Mouse (Mus musculus) spleen, postnatal 36 days (tissue): ENCODE results near the gene Glrx2.

ENCODE experiments used
- DNase-seq, 2 experiments: peaks; one replicate each; pipeline ENCODE4 v3.0.0; 2022; ENCODE audit warnings: low spot score in 2 of 2, mixed read lengths in 1 of 2

Glrx2 gene

GRCm38 (mm10) chr1:143742186-143742585 is 26.0 kb downstream of the Glrx2 start:
- DNase-seq: no peak

- DNase-seq: no peak
Measured at GRCm38 (mm10) chr1:143745871-143746270, 29.7 kb downstream of the Glrx2 start.

- DNase-seq: no peak
Measured at GRCm38 (mm10) chr1:143762159-143762558, 46.0 kb downstream of the Glrx2 start.

GRCm38 (mm10) chr1:143764443-143764842 is 48.3 kb downstream of the Glrx2 start:
- no peak for DNase-seq

- no peak for DNase-seq
Measured at GRCm38 (mm10) chr1:143765801-143766200, 49.7 kb downstream of the Glrx2 start.

GRCm38 (mm10) chr1:143766238-143766637 is 50.1 kb downstream of the Glrx2 start:
- DNase-seq: no peak

GRCm38 (mm10) chr1:143770444-143771109 is 54.4 kb downstream of the Glrx2 start:
- DNase-seq: no peak

- DNase-seq: no peak
Measured at GRCm38 (mm10) chr1:143773082-143773481, 56.9 kb downstream of the Glrx2 start.

- DNase-seq: no peak
Measured at GRCm38 (mm10) chr1:143773909-143774308, 57.8 kb downstream of the Glrx2 start.

GRCm38 (mm10) chr1:143776446-143777411 is 60.6 kb downstream of the Glrx2 start, which contains the start of the genes Trove2 and Uchl5:
Gene Trove2, minus strand, starts transcription at chr1:143777068.
Gene Uchl5, plus strand, starts transcription at chr1:143777272.
- peak; percentile 98 for DNase-seq

- peak; percentile 14 to 39 for DNase-seq
Measured at GRCm38 (mm10) chr1:143777558-143778218, 61.5 kb downstream of the Glrx2 start.

GRCm38 (mm10) chr1:143788584-143789227 is 72.6 kb downstream of the Glrx2 start:
- DNase-seq: peak; percentile 20 to 27
